Mouse (Mus musculus): ENCODE data around the gene Zfr2. TPM values are rescaled to one million over a fixed set of nuclear protein-coding genes. Genes with fewer than 3 reads are reported as not detected.

The Zfr2 gene
- total and polyA plus RNA-seq, 2 experiments from 2014 or later, result 21.9 to 64.1 TPM

GRCm38 (mm10) chr10:81196470-81197065 is 36.4 kb upstream of the Zfr2 start:
- Histone ChIP-seq H3K9me3 (ENCODE audit: low read length) (no peaks in the 10 kb centered on the region), H3K4me3 (ENCODE audit: low read length) (no peak overlapping the region), H3K27ac (no peak overlapping the region), H3K9ac (replicated peaks; ENCODE audit: low read length) (no peak overlapping the region), H3K4me1 (ENCODE audit: insufficient read depth, low read length) (peaks cover 9% of the 10 kb centered on the region; the same call in 1 of the 2 replicates), H3K27me3 (ENCODE audit: insufficient read depth, low read length) (peaks cover 12% of the 10 kb centered on the region; the same call in 1 of the 2 replicates), H3K36me3 (ENCODE audit: insufficient read depth, low read length) (no peaks in the 10 kb centered on the region), H3K4me2 (ENCODE audit: low read depth, low read length) (no peak overlapping the region)
- DNase-seq (ENCODE audit: low spot score) (no peak), ATAC-seq (no peak)
- 69% methylated on average over 11 of the region's 11 CpGs for WGBS
- no peak for TF ChIP-seq CTCF (IDR thresholded peaks at IDR 0.05; ENCODE audit: low read depth)

- peaks cover 9% of the 10 kb centered on the region; the same call in 1 of the 2 replicates for H3K4me1 ChIP-seq (ENCODE audit: insufficient read depth, low read length)
- no peaks in the 10 kb centered on the region for H3K36me3 ChIP-seq (ENCODE audit: insufficient read depth, low read length)
- no peak overlapping the region for H3K4me2 ChIP-seq (ENCODE audit: low read depth, low read length)
- ATAC-seq (no peak), DNase-seq (ENCODE audit: low spot score) (no peak)
- 51% methylated on average over 6 of the region's 6 CpGs for WGBS
- peaks cover 12% of the 10 kb centered on the region; the same call in 1 of the 2 replicates for H3K27me3 ChIP-seq (ENCODE audit: insufficient read depth, low read length)
- H3K4me3 ChIP-seq (ENCODE audit: low read length), result no peak overlapping the region
- H3K9ac ChIP-seq (replicated peaks; ENCODE audit: low read length), result no peak overlapping the region
- TF ChIP-seq CTCF (IDR thresholded peaks at IDR 0.05; ENCODE audit: low read depth), result no peak
- H3K9me3 ChIP-seq (ENCODE audit: low read length), result no peaks in the 10 kb centered on the region
- H3K27ac ChIP-seq, result no peak overlapping the region
Measured at GRCm38 (mm10) chr10:81197305-81197704, 35.6 kb upstream of the Zfr2 start.

GRCm38 (mm10) chr10:81198230-81198629 is 34.7 kb upstream of the Zfr2 start:
- 2% methylated on average over 9 of the region's 9 CpGs for WGBS
- H3K4me3 ChIP-seq (ENCODE audit: low read length), result no peak overlapping the region
- no peak for ATAC-seq

GRCm38 (mm10) chr10:81198990-81199389 is 34.0 kb upstream of the Zfr2 start:
- Histone ChIP-seq H3K4me3 (ENCODE audit: low read length) (no peak overlapping the region), H3K9ac (replicated peaks; ENCODE audit: low read length) (no peak overlapping the region), H3K27me3 (ENCODE audit: insufficient read depth, low read length) (peaks cover 12% of the 10 kb centered on the region; the same call in 1 of the 2 replicates), H3K36me3 (ENCODE audit: insufficient read depth, low read length) (no peaks in the 10 kb centered on the region), H3K9me3 (ENCODE audit: low read length) (no peaks in the 10 kb centered on the region), H3K4me2 (ENCODE audit: low read depth, low read length) (no peak overlapping the region), H3K27ac (no peak overlapping the region), H3K4me1 (ENCODE audit: insufficient read depth, low read length) (peaks cover 4% of the 10 kb centered on the region; the same call in 1 of the 2 replicates)
- no peak for ATAC-seq
- WGBS, result 83% methylated on average over 6 of the region's 6 CpGs
- TF ChIP-seq CTCF (IDR thresholded peaks at IDR 0.05; ENCODE audit: low read depth), result no peak
- no peak for DNase-seq (ENCODE audit: low spot score)

More at GRCm38 (mm10) chr10:81198230-81198629, 34.7 kb upstream of the Zfr2 start:
- H3K4me1 ChIP-seq (ENCODE audit: insufficient read depth, low read length), result peaks cover 5% of the 10 kb centered on the region; the same call in 1 of the 2 replicates
- peaks cover 12% of the 10 kb centered on the region; the same call in 1 of the 2 replicates for H3K27me3 ChIP-seq (ENCODE audit: insufficient read depth, low read length)
- H3K4me2 ChIP-seq (ENCODE audit: low read depth, low read length), result no peak overlapping the region
- H3K9ac ChIP-seq (replicated peaks; ENCODE audit: low read length), result no peak overlapping the region
- no peak overlapping the region for H3K27ac ChIP-seq
- TF ChIP-seq CTCF (IDR thresholded peaks at IDR 0.05; ENCODE audit: low read depth), result peak; percentile 87
- peak; percentile 84 for DNase-seq (ENCODE audit: low spot score)
- H3K9me3 ChIP-seq (ENCODE audit: low read length), result no peaks in the 10 kb centered on the region
- no peaks in the 10 kb centered on the region for H3K36me3 ChIP-seq (ENCODE audit: insufficient read depth, low read length)

GRCm38 (mm10) chr10:81200141-81200540 is 32.8 kb upstream of the Zfr2 start:
- 87% methylated on average over 13 of the region's 13 CpGs for WGBS
- Histone ChIP-seq H3K4me1 (ENCODE audit: insufficient read depth, low read length) (no peaks in the 10 kb centered on the region), H3K4me3 (ENCODE audit: low read length) (no peak overlapping the region), H3K36me3 (ENCODE audit: insufficient read depth, low read length) (no peaks in the 10 kb centered on the region), H3K27ac (no peak overlapping the region), H3K4me2 (ENCODE audit: low read depth, low read length) (no peak overlapping the region), H3K9me3 (ENCODE audit: low read length) (no peaks in the 10 kb centered on the region), H3K9ac (replicated peaks; ENCODE audit: low read length) (no peak overlapping the region), H3K27me3 (ENCODE audit: insufficient read depth, low read length) (peaks cover 12% of the 10 kb centered on the region; the same call in 1 of the 2 replicates)
- ATAC-seq (no peak), DNase-seq (ENCODE audit: low spot score) (no peak)
- no peak for TF ChIP-seq CTCF (IDR thresholded peaks at IDR 0.05; ENCODE audit: low read depth)

- DNase-seq (ENCODE audit: low spot score) (no peak), ATAC-seq (no peak)
- Histone ChIP-seq H3K9me3 (ENCODE audit: low read length) (no peaks in the 10 kb centered on the region), H3K4me3 (ENCODE audit: low read length) (no peak overlapping the region), H3K4me1 (ENCODE audit: insufficient read depth, low read length) (no peaks in the 10 kb centered on the region), H3K36me3 (ENCODE audit: insufficient read depth, low read length) (no peaks in the 10 kb centered on the region), H3K9ac (replicated peaks; ENCODE audit: low read length) (no peak overlapping the region), H3K27ac (no peak overlapping the region), H3K4me2 (ENCODE audit: low read depth, low read length) (no peak overlapping the region), H3K27me3 (ENCODE audit: insufficient read depth, low read length) (peaks cover 6% of the 10 kb centered on the region; the same call in 1 of the 2 replicates)
- 76% methylated on average over 20 of the region's 20 CpGs for WGBS
- TF ChIP-seq CTCF (IDR thresholded peaks at IDR 0.05; ENCODE audit: low read depth), result no peak
Measured at GRCm38 (mm10) chr10:81200605-81201287, 32.2 kb upstream of the Zfr2 start.
